Mouse (Mus musculus) hindbrain, embryonic 14.5 days (tissue): ENCODE measurements at regions not wholly inside any gene's neighbourhood (a gene's known extent, or its start where the extent isn't known, plus 50 kb on each side); places are given as distances from the start of the nearest gene placed in this dataset.

Source experiments
- ATAC-seq: fragments of 200-750 bp; cut with Nextera tagmentation; 2 replicates; pipeline ENCODE4 v1.8.0; 2017; ENCODE audit warnings: moderate number of reproducible peaks, mild to moderate bottlenecking, moderate TSS enrichment, moderate library complexity; ENCODE audit not compliant: low FRiP score
- DNase-seq: peaks from one replicate; pipeline ENCODE4 v3.0.0-alpha.2; 2015; ENCODE audit warnings: low spot score
- H3K27ac ChIP-seq: fragments of 300-500 bp; sonication (generic); 2 replicates; pipeline ENCODE4 v1.5.1; 2014; ENCODE audit warnings: mild to moderate bottlenecking, moderate library complexity
- H3K27me3 ChIP-seq: fragments of 300-500 bp; sonication (generic); 2 replicates; pipeline ENCODE4 v1.6.1; 2014; ENCODE audit warnings: mild to moderate bottlenecking, low read length, mixed read lengths; ENCODE audit not compliant: control insufficient read depth, insufficient read depth
- H3K36me3 ChIP-seq: fragments of 300-500 bp; sonication (generic); replicated peaks from 2 replicates; pipeline ENCODE4 v1.6.1; 2014; ENCODE audit not compliant: control insufficient read depth, insufficient read depth
- H3K4me1 ChIP-seq: fragments of 300-500 bp; sonication (generic); replicated peaks from 2 replicates; pipeline ENCODE4 v1.6.1; 2014; ENCODE audit warnings: antibody characterized with exemption, low read length, mixed read lengths; ENCODE audit not compliant: control insufficient read depth, insufficient read depth
- H3K4me2 ChIP-seq: fragments of 300-500 bp; sonication (generic); replicated peaks from 2 replicates; pipeline ENCODE4 v1.6.1; 2014; ENCODE audit warnings: mild to moderate bottlenecking, moderate library complexity
- H3K4me3 ChIP-seq: fragments of 300-500 bp; sonication (generic); replicated peaks from 2 replicates; pipeline ENCODE4 v1.5.1; 2014; ENCODE audit warnings: mild to moderate bottlenecking, low read length
- H3K9ac ChIP-seq: fragments of 300-500 bp; sonication (generic); 2 replicates; pipeline ENCODE4 v1.6.1; 2014
- H3K9me3 ChIP-seq: fragments of 300-500 bp; sonication (generic); 2 replicates; pipeline ENCODE4 v1.6.1; 2016; ENCODE audit warnings: low read length; ENCODE audit not compliant: control insufficient read depth
- WGBS: fragments of 180-500 bp; shearing (Covaris S2); extraction: QIAGEN DNeasy Blood & Tissue Kit; methylation state at CpG from one replicate; pipeline ENCODE4 v1.1.7; 2014; 5-methylcytosine and 5-hydroxymethylcytosine counted together

DNA sequence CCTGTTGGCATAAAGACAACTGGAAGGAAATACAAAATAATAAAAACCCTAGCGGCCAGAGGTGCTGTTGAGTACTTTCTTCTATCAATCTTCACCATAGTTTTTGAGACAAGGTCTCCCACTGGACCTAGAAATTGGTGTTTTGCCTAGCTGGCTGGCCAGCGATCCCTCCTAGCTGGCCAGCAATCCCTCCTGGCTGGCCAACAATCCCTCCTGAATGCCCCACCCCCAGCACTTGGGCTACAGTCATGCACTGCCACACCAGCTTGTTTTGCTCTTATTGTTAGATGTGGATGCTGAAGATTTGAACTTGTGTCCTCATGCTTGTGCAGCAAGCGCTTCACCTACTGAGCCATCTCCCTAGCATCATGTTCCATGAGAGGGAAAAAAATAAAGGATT lies 54.9 kb upstream of the Neo1 start:
- WGBS, result 94% methylated on average over 3 of the region's 3 CpGs
- no peak for DNase-seq
- Histone ChIP-seq H3K27ac (no peak overlapping the region), H3K9me3 (no peaks in the 10 kb centered on the region), H3K36me3 (no peaks in the 10 kb centered on the region), H3K27me3 (no peaks in the 10 kb centered on the region), H3K4me2 (no peak overlapping the region), H3K4me3 (no peak overlapping the region), H3K9ac (no peak overlapping the region), H3K4me1 (no peaks in the 10 kb centered on the region)
- no peak for ATAC-seq

DNA sequence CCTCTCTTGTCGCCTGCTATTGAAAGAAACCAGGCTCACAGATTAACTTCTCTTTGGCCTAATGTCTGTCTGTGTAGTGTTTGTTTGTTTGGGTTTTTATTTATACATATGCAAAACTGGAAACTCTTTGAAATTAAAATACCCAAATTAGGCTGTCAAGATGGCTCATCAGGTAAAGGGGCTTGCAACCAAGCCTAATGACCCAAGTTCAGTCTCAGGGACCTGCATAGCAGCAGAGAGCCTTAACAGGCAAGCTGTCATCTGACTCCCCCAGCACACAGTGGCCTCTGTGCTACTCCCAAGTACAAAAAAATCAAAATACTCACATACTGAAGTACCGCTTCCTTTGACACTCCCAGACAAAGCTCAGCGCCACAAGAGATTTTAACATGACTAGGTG lies 51.5 kb upstream of the Neo1 start:
- 0 out of 2 replicates have a peak, but pooled peaks cover 6% of the 10 kb centered on the region for H3K4me1 ChIP-seq

DNA sequence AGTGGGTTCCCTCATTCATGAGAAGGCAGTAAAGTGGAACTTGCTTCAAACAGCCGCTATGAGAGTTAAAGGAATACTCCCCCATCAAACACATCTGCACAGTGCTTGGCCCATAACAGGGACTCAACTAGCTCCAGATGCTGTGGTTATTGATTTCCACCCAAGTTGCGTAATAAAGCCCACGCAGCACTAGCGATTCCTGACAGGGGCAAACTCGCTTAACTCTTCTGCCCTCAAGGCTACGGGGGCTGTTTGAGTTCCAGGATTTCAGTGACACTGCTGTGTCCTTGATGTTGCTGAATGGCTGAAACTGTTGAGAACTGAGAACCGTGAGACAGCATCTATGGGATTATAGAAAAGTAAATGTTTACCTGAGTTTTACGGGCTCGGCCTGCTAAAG lies 50.9 kb upstream of the Neo1 start:
- Histone ChIP-seq H3K27ac (no peak overlapping the region), H3K4me1 (0 out of 2 replicates have a peak, but pooled peaks cover 6% of the 10 kb centered on the region), H3K27me3 (no peaks in the 10 kb centered on the region), H3K9me3 (no peaks in the 10 kb centered on the region), H3K4me3 (no peak overlapping the region), H3K4me2 (no peak overlapping the region), H3K36me3 (no peaks in the 10 kb centered on the region), H3K9ac (no peak overlapping the region)
- 87% methylated on average over 9 of the region's 9 CpGs for WGBS
- no peak for DNase-seq
- no peak for ATAC-seq

More for the DNA sequence above, 51.5 kb upstream of the Neo1 start:
- no peak overlapping the region for H3K4me3 ChIP-seq
- no peak overlapping the region for H3K9ac ChIP-seq
- H3K36me3 ChIP-seq, result no peaks in the 10 kb centered on the region
- DNase-seq, result no peak
- 95% methylated on average over 3 of the region's 3 CpGs for WGBS
- no peaks in the 10 kb centered on the region for H3K9me3 ChIP-seq
- ATAC-seq, result no peak
- H3K27ac ChIP-seq, result no peak overlapping the region
- H3K27me3 ChIP-seq, result no peaks in the 10 kb centered on the region
- no peak overlapping the region for H3K4me2 ChIP-seq

DNA sequence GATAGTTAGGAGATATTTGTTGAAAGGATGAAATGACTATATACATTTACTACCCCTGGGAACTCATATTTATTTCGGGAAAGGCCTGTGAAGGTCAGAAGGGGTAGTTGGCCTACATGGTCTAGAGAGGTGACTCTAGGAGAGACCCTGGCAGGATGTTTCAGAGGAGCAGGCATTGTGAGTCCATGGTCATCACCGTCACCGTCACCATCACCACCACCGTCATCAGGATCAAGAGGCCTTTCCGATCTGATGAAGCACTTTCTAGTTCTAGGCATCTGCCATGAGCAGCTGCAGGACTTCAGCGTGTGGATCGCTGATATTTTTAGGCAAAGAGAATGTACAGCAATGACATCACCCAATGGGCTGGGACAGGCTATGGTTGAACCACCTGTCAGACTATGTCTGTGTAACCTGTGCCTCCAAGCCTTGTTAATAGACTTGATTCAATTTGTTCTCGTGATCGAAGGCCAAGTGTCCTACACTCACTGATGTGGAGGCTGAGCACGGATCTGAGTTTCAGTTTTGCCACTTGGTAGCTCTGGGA lies 50.4 kb upstream of the Neo1 start:
- H3K9ac ChIP-seq, result no peak overlapping the region

More for the DNA sequence above, 50.4 kb upstream of the Neo1 start:
- H3K4me2 ChIP-seq, result no peak overlapping the region
- ATAC-seq, result no peak
- no peaks in the 10 kb centered on the region for H3K9me3 ChIP-seq
- 95% methylated on average over 10 of the region's 10 CpGs for WGBS
- H3K27ac ChIP-seq, result no peak overlapping the region
- no peak for DNase-seq
- H3K4me3 ChIP-seq, result no peak overlapping the region
- H3K4me1 ChIP-seq, result 0 out of 2 replicates have a peak, but pooled peaks cover 6% of the 10 kb centered on the region
- no peaks in the 10 kb centered on the region for H3K27me3 ChIP-seq
- no peaks in the 10 kb centered on the region for H3K36me3 ChIP-seq
